Mouse (Mus musculus) cerebellum, adult 2 months (tissue): ENCODE measurements around the gene Lsm2.

ENCODE experiments used
- CTCF ChIP-seq: fragments of 200-500 bp; IDR thresholded peaks from 2 replicates; pipeline ENCODE4 v1.5.1; 2011; ENCODE audit warnings: low read depth, mild to moderate bottlenecking, control low read depth, low read length, moderate library complexity, borderline replicate concordance; ENCODE audit not compliant: insufficient read depth
- POLR2A ChIP-seq: fragments of 200-500 bp; IDR thresholded peaks from 2 replicates; pipeline ENCODE4 v1.6.1; 2011; ENCODE audit warnings: low read length, control low read depth, borderline replicate concordance; ENCODE audit not compliant: insufficient read depth

GRCm38 (mm10) chr17:35003022-35003838, 21.6 kb downstream of the Lsm2 start:
- TF ChIP-seq POLR2A, result no peak
- no peak for TF ChIP-seq CTCF
